Mouse (Mus musculus) hindbrain, embryonic 13.5 days (tissue): ENCODE data around the gene Fam107a. TPM values are rescaled to one million over a fixed set of nuclear protein-coding genes. Genes with fewer than 3 reads are reported as not detected.

Experiments used
- ATAC-seq: fragments of 200-750 bp; cut with Nextera tagmentation; 2 replicates; pipeline ENCODE4 v1.8.0; 2017; ENCODE audit warnings: moderate TSS enrichment; ENCODE audit not compliant: low FRiP score
- H3K27ac ChIP-seq: fragments of 300-500 bp; sonication (generic); 2 replicates; pipeline ENCODE4 v1.5.1; 2015; ENCODE audit warnings: inconsistent platforms, mild to moderate bottlenecking, moderate library complexity
- H3K27me3 ChIP-seq: fragments of 300-500 bp; sonication (generic); 2 replicates; pipeline ENCODE4 v1.6.1; 2015; ENCODE audit warnings: mild to moderate bottlenecking, inconsistent platforms
- H3K36me3 ChIP-seq: fragments of 300-500 bp; sonication (generic); 2 replicates; pipeline ENCODE4 v1.6.1; 2015; ENCODE audit warnings: mild to moderate bottlenecking, inconsistent platforms
- H3K4me1 ChIP-seq: fragments of 300-500 bp; sonication (generic); replicated peaks from 2 replicates; pipeline ENCODE4 v1.6.1; 2015; ENCODE audit warnings: inconsistent platforms
- H3K4me2 ChIP-seq: fragments of 300-500 bp; sonication (generic); 2 replicates; pipeline ENCODE4 v1.6.1; 2015; ENCODE audit warnings: inconsistent platforms, mild to moderate bottlenecking, moderate library complexity
- H3K4me3 ChIP-seq: fragments of 300-500 bp; sonication (generic); 2 replicates; pipeline ENCODE4 v1.5.1; 2015; ENCODE audit warnings: mild to moderate bottlenecking, inconsistent platforms
- H3K9ac ChIP-seq: fragments of 300-500 bp; sonication (generic); 2 replicates; pipeline ENCODE4 v1.6.1; 2015; ENCODE audit warnings: mild to moderate bottlenecking, inconsistent platforms
- H3K9me3 ChIP-seq: fragments of 300-500 bp; sonication (generic); 2 replicates; pipeline ENCODE4 v1.6.1; 2016; ENCODE audit warnings: inconsistent platforms
- WGBS: fragments of 180-500 bp; shearing (Covaris S2); methylation state at CpG from one replicate; pipeline ENCODE4 v1.1.7; 2015; 5-methylcytosine and 5-hydroxymethylcytosine counted together
- polyA plus RNA-seq: library from polyadenylated mRNA; unstranded; fragments of >200 nt; fragmentation: Nextera tagmentation; extraction: Ambion mirVana; gene quantifications from 2 replicates; pipeline ENCODE4 v1.2.1, GENCODE M21; 2015

Fam107a gene
- polyA plus RNA-seq, 1 experiment from 2014 or later: 0.17 TPM

DNA sequence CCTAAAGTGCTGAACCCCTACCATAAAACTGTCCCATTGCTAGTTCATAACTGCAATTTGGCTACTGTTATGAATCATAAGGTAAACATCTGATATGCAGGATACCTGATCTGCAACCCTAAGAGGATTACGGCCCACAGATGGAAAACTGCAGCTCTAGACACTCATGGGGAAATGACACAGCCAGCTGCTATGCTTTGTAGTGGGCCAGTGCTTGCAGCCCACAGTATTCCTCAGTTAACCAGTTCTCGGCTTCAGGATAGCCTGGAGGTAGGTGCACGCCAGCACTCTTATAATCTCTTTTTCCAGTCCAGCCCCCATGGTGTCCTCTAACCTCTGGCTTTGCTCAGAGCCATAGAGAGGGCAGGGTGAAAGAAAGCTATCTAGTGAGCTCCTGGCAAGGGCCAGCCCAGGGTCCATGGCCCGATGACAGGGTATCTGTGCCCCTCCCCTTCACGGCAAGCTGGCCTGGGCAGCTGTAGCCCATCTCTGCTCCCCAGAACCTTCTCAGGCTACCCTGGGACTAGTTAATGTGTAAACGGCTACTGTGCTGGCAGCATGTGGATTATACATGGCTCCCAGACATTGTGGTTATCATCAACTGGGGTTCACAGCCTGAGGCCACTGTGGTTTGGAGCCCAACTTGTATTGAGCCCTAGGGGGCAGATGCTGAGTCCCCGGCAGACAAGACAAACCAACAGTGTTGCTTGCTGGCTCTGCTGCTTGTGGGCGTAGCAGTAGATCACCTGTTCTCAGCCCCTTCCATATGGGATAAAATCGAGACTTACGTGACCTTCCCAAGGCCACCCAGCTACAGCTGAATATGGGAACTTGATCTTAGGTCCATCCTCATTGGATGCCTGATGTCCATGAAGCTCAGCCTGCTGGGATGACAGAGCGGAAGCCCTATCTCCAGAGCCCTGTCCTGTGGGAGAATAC, 14.8 kb upstream of the Fam107a start:
- Histone ChIP-seq H3K4me1 (peaks cover 8% of the 10 kb centered on the region; the same call in 1 of the 2 replicates), H3K9ac (no peak overlapping the region), H3K27ac (no peak overlapping the region), H3K4me2 (no peak overlapping the region), H3K36me3 (no peaks in the 10 kb centered on the region), H3K9me3 (no peaks in the 10 kb centered on the region), H3K27me3 (0 out of 2 replicates have a peak, but pooled peaks cover 8% of the 10 kb centered on the region), H3K4me3 (no peak overlapping the region)
- 84% methylated on average over 11 of the region's 11 CpGs for WGBS
- ATAC-seq: no peak

DNA sequence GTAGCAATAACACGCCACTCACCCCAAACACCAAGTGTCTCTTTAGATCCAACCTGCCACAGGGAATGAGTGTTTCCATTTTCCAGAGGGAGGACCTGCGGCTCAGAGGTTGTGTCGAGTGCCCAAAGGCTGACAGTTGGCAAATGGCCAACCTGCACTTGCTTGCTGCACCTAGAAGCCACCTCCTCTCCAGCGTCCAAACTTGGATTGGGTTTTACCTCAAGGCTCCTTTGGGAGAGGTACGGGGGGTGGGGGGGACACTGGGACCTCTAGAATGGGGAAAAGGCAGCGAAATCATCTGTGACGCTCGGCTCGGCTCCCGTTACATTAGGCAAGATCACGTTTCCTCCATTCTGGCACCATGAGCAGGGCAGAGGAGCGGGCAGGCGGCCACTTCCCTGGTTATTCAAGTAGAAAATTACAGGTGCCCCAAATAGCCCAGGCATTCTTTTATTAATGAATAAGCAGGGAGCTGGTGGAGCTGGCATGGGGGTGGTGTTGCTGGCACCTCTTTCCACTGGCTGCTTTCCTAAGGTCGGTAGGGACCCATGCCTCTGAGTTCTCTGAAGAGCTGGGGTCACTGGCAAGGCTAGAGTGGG, 13.6 kb upstream of the Fam107a start:
- Histone ChIP-seq H3K9me3 (no peaks in the 10 kb centered on the region), H3K27ac (no peak overlapping the region), H3K4me1 (peaks cover 10% of the 10 kb centered on the region), H3K9ac (no peak overlapping the region), H3K36me3 (no peaks in the 10 kb centered on the region), H3K4me2 (no peak overlapping the region), H3K4me3 (no peak overlapping the region), H3K27me3 (0 out of 2 replicates have a peak, but pooled peaks cover 8% of the 10 kb centered on the region)
- no peak for ATAC-seq
- 83% methylated on average over 14 of the region's 14 CpGs for WGBS

DNA sequence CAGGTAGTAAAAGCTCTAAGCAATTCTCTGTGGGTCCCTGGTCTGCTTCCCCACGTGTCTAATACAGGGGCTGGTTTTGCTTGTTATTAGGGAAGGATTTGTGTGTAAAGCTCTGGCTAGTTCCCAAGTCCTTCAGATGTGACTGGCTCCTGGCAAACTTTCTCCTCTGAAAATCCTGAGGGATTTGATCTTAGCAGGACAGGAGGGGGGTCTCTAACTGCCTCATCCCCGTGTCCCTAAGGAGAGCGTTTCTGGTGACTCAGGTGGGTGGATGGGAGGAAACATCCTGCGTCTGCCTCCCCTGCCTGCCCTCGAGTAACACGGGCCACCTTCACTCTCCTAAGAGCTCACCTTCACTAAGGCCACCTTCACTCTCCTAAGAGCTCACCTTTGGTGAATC, 12.6 kb upstream of the Fam107a start:
- 74% methylated on average over 6 of the region's 6 CpGs for WGBS
- 0 out of 2 replicates have a peak, but pooled peaks cover 8% of the 10 kb centered on the region for H3K27me3 ChIP-seq
- no peak for ATAC-seq
- no peak overlapping the region for H3K4me2 ChIP-seq
- no peak overlapping the region for H3K4me3 ChIP-seq
- no peaks in the 10 kb centered on the region for H3K36me3 ChIP-seq
- H3K9me3 ChIP-seq: no peaks in the 10 kb centered on the region
- no peak overlapping the region for H3K27ac ChIP-seq
- no peak overlapping the region for H3K9ac ChIP-seq
- H3K4me1 ChIP-seq: peaks cover 10% of the 10 kb centered on the region

DNA sequence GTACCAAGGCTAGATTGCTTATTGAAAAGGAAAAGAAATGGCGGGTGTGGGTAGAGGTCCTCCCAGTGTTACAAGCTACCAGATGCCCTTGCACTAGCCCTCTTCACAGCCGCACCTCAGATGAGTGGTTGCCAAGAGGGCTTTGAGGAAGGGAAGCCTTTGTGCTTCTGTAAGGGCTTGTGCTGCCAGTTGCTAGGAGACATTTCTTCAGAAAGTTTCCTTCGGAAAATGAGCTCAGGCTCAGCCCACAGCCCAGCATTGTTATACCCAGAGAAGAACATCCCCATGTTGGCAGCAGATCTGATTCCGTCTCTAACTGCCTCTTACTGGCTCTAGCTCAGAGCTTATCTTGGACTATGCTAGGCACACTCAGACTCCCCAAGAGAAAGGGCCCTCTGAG, 11.7 kb upstream of the Fam107a start:
- 0 out of 2 replicates have a peak, but pooled peaks cover 8% of the 10 kb centered on the region for H3K27me3 ChIP-seq
- H3K4me2 ChIP-seq: no peak overlapping the region
- WGBS: 26% methylated on average over 4 of the region's 4 CpGs
- no peaks in the 10 kb centered on the region for H3K36me3 ChIP-seq
- H3K9me3 ChIP-seq: no peaks in the 10 kb centered on the region
- H3K4me1 ChIP-seq: peaks cover 10% of the 10 kb centered on the region
- ATAC-seq: peak; percentile 67
- H3K9ac ChIP-seq: no peak overlapping the region
- no peak overlapping the region for H3K4me3 ChIP-seq
- H3K27ac ChIP-seq: peak overlapping the region; percentile 72; the same call in 1 of the 2 replicates

DNA sequence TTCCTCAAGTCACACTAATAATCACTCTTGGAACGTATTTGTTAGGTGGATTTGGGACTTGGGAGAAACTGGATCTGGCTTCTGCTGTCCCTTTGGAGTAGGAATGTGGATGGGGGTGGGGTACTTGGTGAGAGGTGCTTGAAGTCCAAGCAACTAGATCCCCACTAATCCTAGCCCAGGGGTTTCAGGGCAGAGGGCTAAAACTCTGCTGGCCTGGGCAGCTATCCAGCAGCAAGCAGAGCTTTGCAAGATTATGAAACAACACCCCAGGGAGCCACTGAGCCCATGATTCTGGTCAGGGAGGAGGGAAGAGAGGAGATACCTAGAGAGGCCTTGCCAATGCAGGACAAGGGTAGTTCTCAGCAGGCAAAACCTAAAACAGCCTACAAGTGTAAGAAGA, 9.5 kb upstream of the Fam107a start:
- Histone ChIP-seq H3K27me3 (peaks cover 10% of the 10 kb centered on the region; the same call in 1 of the 2 replicates), H3K9ac (no peak overlapping the region), H3K9me3 (no peaks in the 10 kb centered on the region), H3K36me3 (no peaks in the 10 kb centered on the region), H3K27ac (no peak overlapping the region), H3K4me3 (no peak overlapping the region), H3K4me1 (peaks cover 10% of the 10 kb centered on the region), H3K4me2 (no peak overlapping the region)
- ATAC-seq: no peak
- WGBS: 58% methylated on average over 1 of the region's 1 CpGs

DNA sequence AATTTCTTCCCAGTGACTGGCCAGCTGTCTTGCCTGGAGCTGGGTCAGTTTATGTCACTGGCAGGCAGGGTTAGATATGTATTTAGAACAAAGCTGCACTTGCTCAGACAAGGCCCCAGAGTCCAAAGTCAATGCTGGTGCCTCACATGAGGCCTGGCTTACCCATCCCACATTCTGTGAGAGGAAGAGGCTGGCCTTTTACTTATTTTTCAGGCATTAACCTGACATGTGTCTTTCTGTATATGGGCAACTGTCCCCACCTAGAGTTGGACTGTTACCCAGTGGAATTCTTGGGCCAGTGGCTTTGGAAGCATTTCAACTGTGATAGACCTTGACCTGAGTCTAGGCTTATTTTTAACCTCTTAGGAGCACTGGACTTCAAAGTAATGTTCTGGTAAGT, 9.1 kb upstream of the Fam107a start:
- no peak overlapping the region for H3K9ac ChIP-seq
- no peak overlapping the region for H3K27ac ChIP-seq
- peaks cover 10% of the 10 kb centered on the region for H3K4me1 ChIP-seq
- ATAC-seq: no peak
- H3K4me2 ChIP-seq: no peak overlapping the region
- no peak overlapping the region for H3K4me3 ChIP-seq
- H3K27me3 ChIP-seq: peaks cover 6% of the 10 kb centered on the region; the same call in 1 of the 2 replicates
- H3K36me3 ChIP-seq: no peaks in the 10 kb centered on the region
- no peaks in the 10 kb centered on the region for H3K9me3 ChIP-seq

DNA sequence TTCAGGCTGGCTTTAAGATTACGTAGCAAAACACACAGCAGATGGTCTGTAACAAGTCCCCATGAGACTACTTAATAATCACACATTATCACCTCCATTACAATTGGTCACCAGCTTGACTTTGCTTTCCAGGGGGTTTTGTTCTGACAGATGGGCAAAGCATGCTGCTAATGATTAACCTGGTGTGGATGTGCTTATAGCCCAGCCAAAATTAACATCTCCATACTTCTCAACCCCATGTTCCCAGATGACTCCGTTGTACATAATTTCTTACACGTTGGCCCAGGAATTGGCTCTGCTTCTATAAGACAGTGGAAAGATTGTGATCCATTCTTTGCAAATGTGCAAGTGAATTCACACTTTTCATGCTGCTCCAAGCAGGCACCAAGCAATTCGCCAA, 7.9 kb upstream of the Fam107a start:
- Histone ChIP-seq H3K27me3 (peaks cover 5% of the 10 kb centered on the region; the same call in 1 of the 2 replicates), H3K36me3 (no peaks in the 10 kb centered on the region), H3K9me3 (no peaks in the 10 kb centered on the region), H3K9ac (no peak overlapping the region), H3K27ac (no peak overlapping the region), H3K4me1 (peaks cover 10% of the 10 kb centered on the region), H3K4me2 (no peak overlapping the region), H3K4me3 (no peak overlapping the region)
- ATAC-seq: no peak
- WGBS: 59% methylated on average over 4 of the region's 4 CpGs

DNA sequence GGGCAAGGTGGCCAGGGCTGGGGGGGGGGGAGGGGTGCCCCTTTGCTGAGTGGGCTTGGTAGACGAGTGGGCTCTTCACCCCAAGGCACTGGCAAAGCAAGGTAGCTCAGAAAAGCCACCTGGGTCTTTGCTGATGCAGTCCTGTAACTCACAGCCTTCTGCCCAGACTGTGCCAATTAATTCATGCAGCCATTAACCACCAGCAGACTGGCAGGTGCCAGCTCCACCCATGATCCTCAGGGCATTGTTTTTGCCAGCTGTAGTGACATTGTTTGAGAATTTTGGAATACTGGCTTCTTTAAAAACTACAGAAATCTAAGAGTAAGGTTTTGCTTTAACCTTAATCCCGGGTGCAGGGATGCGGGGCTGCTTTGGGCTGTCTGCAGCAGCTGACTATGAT, 2.7 kb upstream of the Fam107a start:
- no peak overlapping the region for H3K27ac ChIP-seq
- H3K9me3 ChIP-seq: no peaks in the 10 kb centered on the region
- no peaks in the 10 kb centered on the region for H3K36me3 ChIP-seq
- 77% methylated on average over 3 of the region's 3 CpGs for WGBS
- H3K27me3 ChIP-seq: peaks cover 46% of the 10 kb centered on the region
- no peak overlapping the region for H3K4me2 ChIP-seq
- H3K9ac ChIP-seq: no peak overlapping the region
- no peak overlapping the region for H3K4me3 ChIP-seq
- peaks cover 19% of the 10 kb centered on the region for H3K4me1 ChIP-seq
- ATAC-seq: no peak

DNA sequence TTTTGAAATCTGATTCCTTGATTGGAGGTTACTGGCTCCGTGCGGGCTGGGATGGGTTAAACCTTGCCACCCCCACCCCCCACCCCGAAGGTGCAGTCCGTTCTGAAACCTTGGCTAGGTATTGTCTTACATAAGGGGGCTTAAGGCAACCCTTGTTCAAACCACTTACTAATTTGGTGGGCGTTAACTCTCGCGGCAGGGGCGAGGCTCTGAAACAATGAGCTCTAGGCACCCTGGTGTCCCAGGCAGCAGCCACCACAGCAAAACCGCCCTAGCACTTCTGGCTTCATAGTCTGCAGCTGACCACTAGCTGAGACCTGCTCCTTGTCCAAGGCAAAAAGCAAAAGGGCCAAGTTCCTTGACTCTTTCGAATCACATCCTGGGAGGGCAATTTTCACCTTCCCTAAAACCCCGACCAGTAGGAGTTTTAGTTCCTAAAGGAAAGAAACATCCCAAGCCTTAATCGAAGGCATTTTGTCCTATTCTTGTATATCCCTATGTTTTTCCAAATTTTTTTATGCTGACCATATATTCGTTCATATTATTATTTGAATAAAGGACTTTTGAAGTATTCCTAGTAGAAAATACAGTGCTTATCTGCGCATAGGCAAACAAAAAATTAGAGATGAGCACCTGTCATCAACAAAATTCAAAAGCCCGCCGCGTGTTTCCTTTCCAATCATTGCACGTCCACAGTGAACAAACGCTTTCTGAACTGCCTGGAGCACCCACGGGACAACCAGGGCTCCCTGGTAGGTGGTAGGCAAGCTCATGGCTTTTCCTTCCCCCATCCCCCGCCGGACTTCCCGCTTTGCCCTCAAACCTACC, 1.2 kb downstream of the Fam107a start:
- no peak overlapping the region for H3K27ac ChIP-seq
- peak overlapping the region; percentile 35 for H3K4me3 ChIP-seq
- H3K27me3 ChIP-seq: peaks cover 65% of the 10 kb centered on the region
- 3% methylated on average over 23 of the region's 23 CpGs for WGBS
- peak overlapping the region; percentile 39; the same call in 1 of the 2 replicates for H3K9ac ChIP-seq
- peaks cover 19% of the 10 kb centered on the region for H3K4me1 ChIP-seq
- no peaks in the 10 kb centered on the region for H3K36me3 ChIP-seq
- no peaks in the 10 kb centered on the region for H3K9me3 ChIP-seq
- H3K4me2 ChIP-seq: peak overlapping the region; percentile 58
- ATAC-seq: no peak; the same call in 1 of the 2 replicates

DNA sequence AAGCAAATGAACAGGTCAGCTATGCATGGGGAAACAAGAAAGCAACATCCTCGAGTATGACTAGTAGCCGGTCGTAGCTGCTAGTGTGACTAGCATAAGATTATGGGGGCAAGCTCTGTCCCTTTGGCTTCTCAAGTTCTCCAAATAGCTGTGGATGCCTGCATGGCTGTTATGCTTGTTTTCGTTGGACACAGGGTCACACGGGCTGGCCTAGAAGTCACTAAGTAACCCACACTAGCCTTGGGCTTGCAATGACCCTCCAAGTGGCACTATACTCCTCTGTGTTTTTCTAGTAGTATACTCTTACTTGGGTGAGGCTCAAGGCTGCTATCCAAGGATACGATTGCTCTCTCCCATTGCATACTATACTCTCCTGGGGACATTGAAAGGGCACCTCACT, 2.7 kb downstream of the Fam107a start:
- Histone ChIP-seq H3K9ac (no peak overlapping the region), H3K27ac (no peak overlapping the region), H3K36me3 (no peaks in the 10 kb centered on the region), H3K4me3 (no peak overlapping the region), H3K4me2 (no peak overlapping the region), H3K9me3 (no peaks in the 10 kb centered on the region), H3K27me3 (peaks cover 69% of the 10 kb centered on the region), H3K4me1 (peaks cover 20% of the 10 kb centered on the region)
- no peak for ATAC-seq
- 81% methylated on average over 6 of the region's 6 CpGs for WGBS

DNA sequence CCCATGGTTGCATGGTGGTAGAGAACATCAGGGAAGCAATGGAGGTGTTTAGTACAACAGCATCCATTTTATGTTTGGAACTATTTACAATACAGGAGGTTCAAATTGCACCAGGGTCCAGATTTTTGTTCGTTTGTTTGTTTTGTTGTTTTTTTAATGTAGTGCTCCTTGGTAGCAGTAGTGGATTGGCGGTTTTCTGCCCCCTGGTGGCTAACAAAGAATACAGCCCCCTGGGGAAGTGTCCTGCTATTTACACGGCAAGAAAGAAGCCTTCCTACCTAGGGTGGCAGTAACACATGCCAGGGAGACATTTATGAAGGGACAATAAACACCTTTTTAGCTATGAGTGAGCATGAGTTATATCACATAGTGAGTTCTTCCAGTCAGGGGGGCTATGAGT, 3.3 kb downstream of the Fam107a start:
- peaks cover 26% of the 10 kb centered on the region for H3K4me1 ChIP-seq
- H3K9ac ChIP-seq: no peak overlapping the region
- 15% methylated on average over 3 of the region's 3 CpGs for WGBS
- no peak overlapping the region for H3K4me3 ChIP-seq
- no peak overlapping the region for H3K27ac ChIP-seq
- H3K27me3 ChIP-seq: peaks cover 67% of the 10 kb centered on the region
- H3K36me3 ChIP-seq: no peaks in the 10 kb centered on the region
- no peak overlapping the region for H3K4me2 ChIP-seq
- no peak for ATAC-seq
- no peaks in the 10 kb centered on the region for H3K9me3 ChIP-seq

DNA sequence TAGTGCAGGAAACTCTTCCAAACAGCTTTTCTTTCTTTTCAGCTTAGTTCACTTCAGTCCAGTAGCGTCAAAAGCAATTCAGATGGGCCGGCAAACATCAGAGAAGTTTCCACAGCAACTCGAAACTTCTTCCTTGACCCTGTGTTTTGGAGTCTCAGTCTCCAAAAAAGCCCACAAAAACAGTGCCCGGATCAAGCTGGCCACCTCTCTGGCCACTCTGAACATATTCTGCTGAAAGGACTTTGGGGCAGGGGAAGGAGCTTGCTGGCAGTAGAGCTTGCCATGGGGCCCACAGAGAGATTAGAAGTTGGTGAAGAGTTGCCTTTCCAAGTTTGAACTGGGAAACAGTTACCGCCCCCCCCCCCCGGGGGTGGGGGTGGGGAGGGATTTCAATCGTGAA, 3.9 kb downstream of the Fam107a start:
- Histone ChIP-seq H3K9me3 (no peaks in the 10 kb centered on the region), H3K36me3 (no peaks in the 10 kb centered on the region), H3K4me3 (no peak overlapping the region), H3K4me1 (peaks cover 30% of the 10 kb centered on the region), H3K27me3 (peaks cover 67% of the 10 kb centered on the region), H3K9ac (no peak overlapping the region), H3K4me2 (no peak overlapping the region), H3K27ac (no peak overlapping the region)
- no peak for ATAC-seq
- WGBS: 33% methylated on average over 7 of the region's 7 CpGs
